Mouse (Mus musculus): Measurements from ENCODE around the gene Nprl2. TPM values are rescaled to one million over a fixed set of nuclear protein-coding genes. Genes with fewer than 3 reads are reported as not detected.

The Nprl2 gene
- polyA plus RNA-seq, 2 experiments: 37.6 to 52.7 TPM

GRCm38 (mm10) chr9:107547026-107547425, 5.0 kb downstream of the Nprl2 start, which contains the start of gene Zmynd10:
Gene Zmynd10 (plus strand): TSS chr9:107547298.
- Histone ChIP-seq H3K4me3 (replicated peaks; ENCODE audit: low read length) (peak within 1 kb of the TSS; percentile 18), H3K27me3 (ENCODE audit: control insufficient read depth, insufficient read depth, low read length) (no peaks in the 10 kb centered on the region), H3K9me3 (ENCODE audit: control insufficient read depth, low read length) (no peaks in the 10 kb centered on the region), H3K4me2 (replicated peaks; ENCODE audit: low read depth, low read length, severe bottlenecking) (peak within 1 kb of the TSS; percentile 45), H3K4me1 (ENCODE audit: control insufficient read depth, insufficient read depth, low read length) (peaks cover 36% of the 10 kb centered on the region), H3K36me3 (ENCODE audit: control insufficient read depth, insufficient read depth, low read length) (peaks cover 16% of the 10 kb centered on the region), H3K9ac (ENCODE audit: low read depth, low read length, severe bottlenecking) (no peak within 1 kb of the TSS), H3K27ac (replicated peaks; ENCODE audit: low read depth, low read length) (0 out of 2 replicates have a peak within 1 kb of the TSS, but pooled peaks have one; percentile 19)
- ATAC-seq (ENCODE audit: low FRiP score, low read depth) (peak; percentile 76), DNase-seq (ENCODE audit: low spot score) (peak; percentile 95)
- under 1% methylated on average over 20 of the region's 20 CpGs for WGBS
- TF ChIP-seq POLR2A (IDR thresholded peaks at IDR 0.05; ENCODE audit: borderline replicate concordance, extremely low read depth, insufficient read depth, insufficient read length): no peak

GRCm38 (mm10) chr9:107547957-107548356, 5.9 kb downstream of the Nprl2 start:
- H3K36me3 ChIP-seq (ENCODE audit: control insufficient read depth, insufficient read depth, low read length): peaks cover 16% of the 10 kb centered on the region
- TF ChIP-seq POLR2A (IDR thresholded peaks at IDR 0.05; ENCODE audit: borderline replicate concordance, extremely low read depth, insufficient read depth, insufficient read length): no peak
- H3K9ac ChIP-seq (ENCODE audit: low read depth, low read length, severe bottlenecking): no peak overlapping the region
- WGBS: 77% methylated on average over 5 of the region's 5 CpGs
- ATAC-seq (ENCODE audit: low FRiP score, low read depth) (no peak), DNase-seq (ENCODE audit: low spot score) (no peak)
- no peaks in the 10 kb centered on the region for H3K9me3 ChIP-seq (ENCODE audit: control insufficient read depth, low read length)
- H3K27ac ChIP-seq (replicated peaks; ENCODE audit: low read depth, low read length): no peak overlapping the region
- no peak overlapping the region for H3K4me3 ChIP-seq (replicated peaks; ENCODE audit: low read length)
- H3K4me1 ChIP-seq (ENCODE audit: control insufficient read depth, insufficient read depth, low read length): peaks cover 39% of the 10 kb centered on the region
- no peaks in the 10 kb centered on the region for H3K27me3 ChIP-seq (ENCODE audit: control insufficient read depth, insufficient read depth, low read length)
- no peak overlapping the region for H3K4me2 ChIP-seq (replicated peaks; ENCODE audit: low read depth, low read length, severe bottlenecking)

- H3K4me1 ChIP-seq (ENCODE audit: control insufficient read depth, insufficient read depth, low read length): peaks cover 46% of the 10 kb centered on the region
- no peak for TF ChIP-seq POLR2A (IDR thresholded peaks at IDR 0.05; ENCODE audit: borderline replicate concordance, extremely low read depth, insufficient read depth, insufficient read length)
Observed at GRCm38 (mm10) chr9:107548820-107549219, 6.8 kb downstream of the Nprl2 start.

GRCm38 (mm10) chr9:107549297-107550074, 7.5 kb downstream of the Nprl2 start:
- H3K36me3 ChIP-seq (ENCODE audit: control insufficient read depth, insufficient read depth, low read length): peaks cover 9% of the 10 kb centered on the region
- 74% methylated on average over 20 of the region's 20 CpGs for WGBS
- no peak overlapping the region for H3K4me3 ChIP-seq (replicated peaks; ENCODE audit: low read length)
- TF ChIP-seq POLR2A (IDR thresholded peaks at IDR 0.05; ENCODE audit: borderline replicate concordance, extremely low read depth, insufficient read depth, insufficient read length): no peak
- H3K9ac ChIP-seq (ENCODE audit: low read depth, low read length, severe bottlenecking): no peak overlapping the region
- no peak overlapping the region for H3K4me2 ChIP-seq (replicated peaks; ENCODE audit: low read depth, low read length, severe bottlenecking)
- no peak overlapping the region for H3K27ac ChIP-seq (replicated peaks; ENCODE audit: low read depth, low read length)
- no peaks in the 10 kb centered on the region for H3K27me3 ChIP-seq (ENCODE audit: control insufficient read depth, insufficient read depth, low read length)
- ATAC-seq (ENCODE audit: low FRiP score, low read depth): no peak
- H3K9me3 ChIP-seq (ENCODE audit: control insufficient read depth, low read length): no peaks in the 10 kb centered on the region
- no peak for DNase-seq (ENCODE audit: low spot score)
- H3K4me1 ChIP-seq (ENCODE audit: control insufficient read depth, insufficient read depth, low read length): peaks cover 47% of the 10 kb centered on the region

More at GRCm38 (mm10) chr9:107548820-107549219, 6.8 kb downstream of the Nprl2 start:
- Histone ChIP-seq H3K27me3 (ENCODE audit: control insufficient read depth, insufficient read depth, low read length) (no peaks in the 10 kb centered on the region), H3K9me3 (ENCODE audit: control insufficient read depth, low read length) (no peaks in the 10 kb centered on the region), H3K9ac (ENCODE audit: low read depth, low read length, severe bottlenecking) (no peak overlapping the region), H3K4me3 (replicated peaks; ENCODE audit: low read length) (no peak overlapping the region), H3K4me2 (replicated peaks; ENCODE audit: low read depth, low read length, severe bottlenecking) (no peak overlapping the region), H3K36me3 (ENCODE audit: control insufficient read depth, insufficient read depth, low read length) (peaks cover 15% of the 10 kb centered on the region), H3K27ac (replicated peaks; ENCODE audit: low read depth, low read length) (no peak overlapping the region)
- DNase-seq (ENCODE audit: low spot score) (no peak), ATAC-seq (ENCODE audit: low FRiP score, low read depth) (no peak)
- 88% methylated on average over 10 of the region's 10 CpGs for WGBS

- Histone ChIP-seq H3K36me3 (ENCODE audit: control insufficient read depth, insufficient read depth, low read length) (no peaks in the 10 kb centered on the region), H3K4me1 (ENCODE audit: control insufficient read depth, insufficient read depth, low read length) (peaks cover 48% of the 10 kb centered on the region), H3K4me3 (replicated peaks; ENCODE audit: low read length) (peak overlapping the region; percentile 85), H3K27me3 (ENCODE audit: control insufficient read depth, insufficient read depth, low read length) (no peaks in the 10 kb centered on the region), H3K27ac (replicated peaks; ENCODE audit: low read depth, low read length) (peak overlapping the region; percentile 85), H3K9me3 (ENCODE audit: control insufficient read depth, low read length) (no peaks in the 10 kb centered on the region), H3K4me2 (replicated peaks; ENCODE audit: low read depth, low read length, severe bottlenecking) (peak overlapping the region; percentile 98), H3K9ac (ENCODE audit: low read depth, low read length, severe bottlenecking) (peak overlapping the region; percentile 69)
- TF ChIP-seq POLR2A (IDR thresholded peaks at IDR 0.05; ENCODE audit: borderline replicate concordance, extremely low read depth, insufficient read depth, insufficient read length): no peak
- DNase-seq (ENCODE audit: low spot score) (no peak), ATAC-seq (ENCODE audit: low FRiP score, low read depth) (no peak)
- WGBS: 27% methylated on average over 23 of the region's 23 CpGs
Observed at GRCm38 (mm10) chr9:107550491-107551116, 8.6 kb downstream of the Nprl2 start.
